Mouse (Mus musculus): Measurements from ENCODE around the gene Pde4d.

Pde4d gene

DNA sequence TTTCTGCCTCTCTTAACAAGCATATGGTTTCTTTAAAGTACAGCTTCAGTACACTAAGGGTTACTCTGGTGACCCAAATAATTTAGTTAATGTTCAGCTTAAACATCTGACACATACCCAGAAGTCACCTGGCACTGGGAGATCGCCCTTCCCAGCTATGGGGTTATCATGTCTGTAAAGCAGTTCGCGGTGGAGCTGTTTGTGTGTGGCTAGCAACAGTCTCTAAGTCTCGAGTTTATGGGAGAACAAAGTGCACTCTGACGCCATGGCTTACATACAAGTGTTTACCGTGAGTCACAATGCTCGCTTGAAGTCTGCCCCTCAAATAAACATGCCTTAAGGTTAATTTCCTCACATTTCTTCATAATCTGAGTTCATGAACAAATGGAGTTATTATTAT, 1053.0 kb downstream of the Pde4d start:
- DNase-seq (ENCODE audit: low spot score), result no peak

GRCm38 (mm10) chr13:109506754-109507153, 1057.0 kb downstream of the Pde4d start:
- no peak for DNase-seq (ENCODE audit: low spot score)

GRCm38 (mm10) chr13:109508472-109508871, 1058.7 kb downstream of the Pde4d start:
- DNase-seq (ENCODE audit: low spot score), result no peak

- DNase-seq (ENCODE audit: low spot score), result no peak
Observed at GRCm38 (mm10) chr13:109518194-109518593, 1068.4 kb downstream of the Pde4d start.

GRCm38 (mm10) chr13:109519485-109519884, 1069.7 kb downstream of the Pde4d start:
- no peak for DNase-seq (ENCODE audit: low spot score)

DNA sequence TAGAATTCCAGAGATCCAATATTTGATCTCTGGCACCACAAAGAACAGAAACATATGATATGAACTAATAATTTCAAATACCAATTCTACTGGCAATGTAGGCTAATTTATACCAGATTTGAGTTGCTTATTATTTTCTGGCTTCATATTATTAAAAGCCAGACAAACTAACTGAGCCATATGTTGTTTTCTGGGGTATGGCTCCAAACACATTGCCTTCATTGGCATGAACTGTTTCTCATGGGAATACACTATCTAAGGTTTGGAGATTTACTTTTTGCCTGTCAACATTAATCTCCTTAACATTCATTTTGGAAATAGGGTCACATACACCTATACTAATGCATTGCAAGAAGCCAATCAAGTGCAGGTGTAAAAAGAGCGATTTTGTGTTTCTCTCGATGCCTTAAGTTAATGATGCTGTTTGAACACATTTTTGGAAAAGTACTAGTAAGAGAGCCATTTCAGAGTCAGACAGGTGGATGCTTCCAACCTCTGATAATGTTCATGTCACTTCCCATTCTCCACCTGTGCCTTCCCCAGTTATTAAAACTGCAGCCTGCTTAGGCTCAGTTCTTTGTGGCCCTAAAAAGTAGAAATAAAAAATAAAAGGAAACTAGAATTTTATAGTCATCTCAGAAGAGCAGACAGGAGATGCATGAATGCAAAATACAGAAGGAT, 1070.4 kb downstream of the Pde4d start:
- no peak for DNase-seq (ENCODE audit: low spot score)

GRCm38 (mm10) chr13:109533838-109534523, 1084.2 kb downstream of the Pde4d start:
- DNase-seq (ENCODE audit: low spot score), result no peak

- no peak for DNase-seq (ENCODE audit: low spot score)
Observed at GRCm38 (mm10) chr13:109534709-109535284, 1085.0 kb downstream of the Pde4d start.

GRCm38 (mm10) chr13:109536636-109537035, 1086.9 kb downstream of the Pde4d start:
- DNase-seq (ENCODE audit: low spot score), result no peak

DNA sequence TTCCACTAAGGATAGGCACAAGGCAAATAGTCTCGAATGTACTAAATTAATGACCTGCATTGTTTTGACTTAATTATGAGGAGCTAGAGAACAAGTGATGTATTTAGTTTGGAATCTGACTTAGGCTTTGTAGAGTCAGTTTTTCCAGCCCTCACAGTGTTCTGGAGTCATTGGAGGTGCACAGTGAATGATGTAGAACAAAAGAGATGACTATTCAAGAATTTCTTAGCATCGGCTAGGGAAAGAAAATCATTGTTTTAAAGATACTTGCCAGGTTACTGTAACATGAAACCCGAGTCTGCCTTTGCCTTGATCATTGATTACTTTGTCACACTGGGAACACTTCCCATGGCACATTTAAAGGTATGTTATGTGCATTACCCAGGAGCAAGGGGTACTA, 1089.6 kb downstream of the Pde4d start:
- DNase-seq (ENCODE audit: low spot score), result no peak

DNA sequence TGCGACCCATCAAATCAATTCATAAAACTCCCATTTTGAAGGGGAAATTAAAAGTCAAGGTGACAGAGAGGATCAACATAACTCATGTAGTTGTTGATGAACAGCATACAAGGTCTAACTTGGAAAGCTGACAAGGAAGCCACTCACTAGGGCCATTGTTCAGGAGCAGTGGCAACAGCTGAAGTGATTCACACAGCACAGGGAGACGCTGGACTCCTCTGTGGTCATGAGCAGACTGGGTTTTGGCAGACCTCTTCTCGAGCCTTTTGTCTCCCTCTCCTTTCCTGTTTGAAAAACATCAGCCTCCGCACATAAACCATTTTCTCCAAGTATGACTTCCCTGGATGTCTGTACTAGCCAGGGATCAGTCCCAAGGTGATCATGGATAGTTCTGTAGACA, 1094.9 kb downstream of the Pde4d start:
- no peak for DNase-seq (ENCODE audit: low spot score)

DNA sequence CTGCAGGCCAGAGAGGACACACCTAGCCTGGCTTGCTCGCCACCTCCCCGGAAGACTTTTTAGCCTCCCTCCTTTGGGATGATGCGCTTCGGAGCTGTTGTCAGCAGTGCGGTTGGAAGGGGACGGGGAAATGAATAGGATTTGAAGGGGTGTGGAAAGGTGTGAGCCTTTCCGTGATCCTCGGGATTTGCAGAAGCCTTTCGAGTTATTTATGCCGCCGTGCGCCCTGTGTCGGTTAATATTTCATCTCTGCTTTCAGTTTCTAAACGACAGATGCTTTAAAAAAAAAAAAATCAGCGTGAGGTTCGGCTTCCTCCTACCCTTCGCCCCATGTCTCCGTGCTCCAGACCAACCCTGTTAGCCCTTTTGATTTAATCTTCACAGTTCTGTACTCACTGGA, 1096.6 kb downstream of the Pde4d start:
- DNase-seq (ENCODE audit: low spot score), result no peak

GRCm38 (mm10) chr13:109547006-109547587, 1097.3 kb downstream of the Pde4d start:
- DNase-seq (ENCODE audit: low spot score), result no peak

DNA sequence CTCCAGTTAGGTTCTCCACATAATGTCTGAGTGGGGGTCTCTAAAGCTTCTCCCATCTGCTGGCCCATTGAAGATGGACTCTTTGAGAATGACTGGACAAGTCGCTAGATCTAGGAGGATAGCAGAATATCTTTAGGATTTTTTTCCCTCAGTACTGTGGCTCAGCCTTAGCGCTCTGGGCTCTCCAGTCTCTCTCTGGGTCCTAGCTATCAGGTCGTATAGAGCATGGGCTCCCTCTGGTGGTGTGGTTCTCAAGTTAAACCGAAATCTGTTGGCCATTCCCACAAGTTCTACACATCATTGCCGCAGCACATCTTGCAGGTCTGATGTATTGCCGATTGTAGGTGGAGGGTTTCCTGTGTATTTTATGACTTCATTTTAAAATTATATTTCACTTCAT, 1098.0 kb downstream of the Pde4d start:
- DNase-seq (ENCODE audit: low spot score), result peak; percentile 11

GRCm38 (mm10) chr13:109548263-109548662, 1098.5 kb downstream of the Pde4d start:
- no peak for DNase-seq (ENCODE audit: low spot score)

GRCm38 (mm10) chr13:109548771-109549555, 1099.2 kb downstream of the Pde4d start:
- no peak for DNase-seq (ENCODE audit: low spot score)

DNA sequence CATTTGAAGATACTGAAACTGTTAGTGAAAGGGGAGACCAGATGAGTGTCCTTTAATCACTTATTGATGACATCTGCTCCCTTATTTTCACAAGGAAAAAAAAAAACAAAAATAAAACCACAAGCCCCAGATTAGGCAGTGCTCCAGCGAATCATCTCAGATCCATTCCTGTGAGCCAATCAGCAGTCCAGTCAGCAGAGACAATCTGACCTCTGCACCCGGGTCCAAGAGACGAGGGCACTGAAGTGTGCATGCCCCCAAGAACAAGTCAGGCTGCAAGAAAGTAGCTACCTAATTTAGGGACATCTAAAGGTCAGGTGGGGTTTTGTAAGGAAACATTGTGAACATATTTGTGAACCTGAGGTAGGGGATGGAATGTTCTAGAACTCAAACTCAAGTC, 1102.1 kb downstream of the Pde4d start:
- no peak for DNase-seq (ENCODE audit: low spot score)

DNA sequence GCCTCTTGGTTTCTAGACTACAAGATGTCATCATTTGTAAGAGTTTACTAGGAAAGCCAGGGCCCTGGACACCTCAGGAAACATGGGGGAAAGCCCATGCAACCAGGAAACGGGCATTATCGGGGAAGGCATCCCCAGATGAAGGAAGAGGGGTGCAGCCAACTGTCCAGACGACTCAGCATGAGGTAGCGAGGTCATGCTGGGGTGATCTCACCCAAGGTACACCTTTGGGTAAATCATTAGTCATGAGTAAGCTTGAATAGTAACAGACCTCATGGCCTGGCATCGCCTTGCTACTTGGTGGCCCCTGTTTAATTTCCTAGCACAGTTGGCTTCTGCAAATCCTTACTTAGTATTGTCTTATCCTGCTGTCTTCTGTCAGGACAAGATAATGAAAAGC, 1105.8 kb downstream of the Pde4d start:
- DNase-seq (ENCODE audit: low spot score), result no peak

DNA sequence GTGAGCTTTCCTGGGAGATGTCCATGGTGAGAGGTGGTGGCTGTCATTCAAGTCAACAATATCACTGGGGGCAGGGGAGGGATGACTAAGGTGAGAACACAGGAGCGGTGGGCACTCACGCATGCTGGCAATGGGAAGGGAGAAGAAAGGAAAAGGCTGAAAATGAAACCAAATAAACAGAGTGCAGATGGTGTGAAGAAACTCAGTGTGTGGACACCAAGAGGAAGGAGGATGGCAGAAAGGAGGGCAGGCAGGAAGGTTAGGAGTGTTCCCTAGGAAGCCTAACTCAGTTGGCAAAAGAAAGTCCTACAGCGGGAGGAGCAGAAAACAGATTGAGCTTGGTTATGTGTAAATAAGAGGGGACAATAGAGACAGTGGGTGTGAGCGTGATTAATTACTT, 1107.1 kb downstream of the Pde4d start:
- no peak for DNase-seq (ENCODE audit: low spot score)

DNA sequence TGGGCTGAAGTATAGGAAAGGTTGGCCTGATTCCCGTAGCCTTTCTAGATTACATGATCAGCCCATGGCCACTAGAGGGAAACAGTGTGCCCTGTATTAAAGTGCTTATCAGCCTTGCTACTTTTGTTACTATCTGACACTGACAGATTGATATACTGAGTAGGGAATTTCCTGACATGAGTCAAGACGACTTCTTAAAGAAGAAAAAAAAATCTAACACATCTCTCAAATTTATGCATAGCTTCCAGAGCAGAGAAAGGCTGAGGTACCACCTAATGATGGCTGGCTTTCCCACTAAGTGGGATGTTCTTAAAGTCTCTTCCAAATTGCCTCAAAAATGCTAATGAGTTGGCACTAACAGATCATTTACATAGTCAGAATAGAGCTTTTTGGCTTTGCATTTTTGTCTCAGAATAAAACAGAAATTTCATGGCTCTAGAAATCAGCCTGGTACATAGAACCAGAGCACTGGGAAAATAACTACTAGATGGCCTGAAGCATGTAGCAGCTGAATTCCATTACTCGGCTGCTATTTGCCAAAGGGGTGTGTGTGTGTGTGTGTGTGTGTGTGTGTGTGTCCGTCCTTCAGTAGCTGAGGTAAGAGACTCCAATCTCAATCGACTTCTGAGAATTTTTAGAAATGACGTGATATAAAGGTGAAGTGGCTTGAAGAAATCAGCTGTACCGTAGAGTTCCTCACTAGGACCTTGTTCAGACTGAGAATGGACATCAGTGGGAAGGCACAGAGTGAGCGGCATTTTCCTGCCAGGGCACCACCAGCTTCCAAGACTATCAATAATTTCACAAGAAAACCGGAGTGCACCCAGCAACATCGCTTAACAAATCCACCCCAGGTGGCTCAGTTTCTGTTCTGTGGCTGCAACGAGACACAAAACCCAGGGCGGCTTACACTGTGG, 1108.9 kb downstream of the Pde4d start:
- no peak for DNase-seq (ENCODE audit: low spot score)

DNA sequence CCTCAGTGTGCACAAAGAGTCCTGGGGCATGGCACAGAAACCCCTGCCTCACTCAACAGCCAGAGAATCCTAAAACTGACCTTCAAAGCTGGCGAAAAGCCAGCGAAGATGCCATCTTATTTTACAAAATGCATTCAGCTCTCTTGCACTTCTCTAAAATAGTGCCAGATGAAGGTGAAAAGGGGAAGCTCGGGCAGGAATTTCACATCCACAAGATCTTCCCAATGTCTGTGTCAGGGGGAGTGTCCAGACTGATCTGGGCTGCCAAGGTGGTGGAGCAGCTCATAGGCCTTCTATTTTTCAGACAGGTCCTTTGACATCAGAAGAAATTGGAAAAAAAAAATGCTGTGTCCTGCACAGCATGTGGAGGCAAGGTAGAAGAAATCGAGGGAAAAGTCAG, 1110.5 kb downstream of the Pde4d start:
- DNase-seq (ENCODE audit: low spot score), result no peak

Measured in ovary, adult 18-20 months (tissue).